Mouse (Mus musculus): Measurements from ENCODE around the gene Nae1. TPM values are rescaled to one million over a fixed set of nuclear protein-coding genes. Genes with fewer than 3 reads are reported as not detected.
A peak's percentile ranks its signal among the peaks of the same experiment; 100 is the strongest.
"Not testable (repeated sequence)": the region's sequence is repeated elsewhere in the genome, so short reads cannot be mapped to it uniquely, and the experiment has no call there.

Nae1 gene
- polyA plus RNA-seq (2015; fragmentation: Nextera tagmentation; extraction: Ambion mirVana), result 43.1 and 49.9 TPM in 2 replicates

- Histone ChIP-seq H3K27me3 (peaks cover 16% of the 10 kb centered on the region), H3K9me3 (replicated peaks) (no peaks in the 10 kb centered on the region), H3K4me3 (replicated peaks) (peak within 1 kb of the TSS; percentile 89), H3K27ac (peak within 1 kb of the TSS; percentile 70), H3K4me1 (replicated peaks) (peaks cover 33% of the 10 kb centered on the region), H3K36me3 (peaks cover 11% of the 10 kb centered on the region), H3K9ac (peak within 1 kb of the TSS; percentile 91), H3K4me2 (peak within 1 kb of the TSS; percentile 77)
- 1% methylated on average over 70 of the region's 70 CpGs for WGBS (ENCODE audit: insufficient replicate concordance)
- ATAC-seq (ENCODE audit: low read depth) (peak; percentile 96), DNase-seq (peak; percentile 89)
Measured at GRCm38 (mm10) chr8:104533971-104534778, at the start of gene Nae1, which contains the start of gene Car7. Gene Nae1, minus strand, starts transcription at chr8:104534637. Gene Car7, plus strand, starts transcription at chr8:104534689.

GRCm38 (mm10) chr8:104577606-104578005 is 43.2 kb upstream of the Nae1 start:
- not testable (repeated sequence) for H3K9me3 ChIP-seq (replicated peaks); H3K9ac ChIP-seq; H3K27ac ChIP-seq; H3K4me2 ChIP-seq; H3K4me3 ChIP-seq (replicated peaks); DNase-seq; H3K27me3 ChIP-seq; ATAC-seq (ENCODE audit: low read depth); H3K4me1 ChIP-seq (replicated peaks); H3K36me3 ChIP-seq
- 68% methylated on average over 17 of the region's 17 CpGs for WGBS (ENCODE audit: insufficient replicate concordance)

GRCm38 (mm10) chr8:104576820-104577219 is 42.4 kb upstream of the Nae1 start:
- peaks cover 2% of the 10 kb centered on the region; the same call in 1 of the 2 replicates for H3K27me3 ChIP-seq
- DNase-seq (no peak), ATAC-seq (ENCODE audit: low read depth) (no peak)
- H3K9ac ChIP-seq, result no peak overlapping the region
- no peaks in the 10 kb centered on the region for H3K9me3 ChIP-seq (replicated peaks)
- H3K36me3 ChIP-seq, result no peaks in the 10 kb centered on the region
- no peak overlapping the region for H3K4me2 ChIP-seq
- H3K4me1 ChIP-seq (replicated peaks), result no peaks in the 10 kb centered on the region
- no peak overlapping the region for H3K4me3 ChIP-seq (replicated peaks)
- H3K27ac ChIP-seq, result no peak overlapping the region
- WGBS (ENCODE audit: insufficient replicate concordance), result 69% methylated on average over 3 of the region's 3 CpGs

- Histone ChIP-seq H3K4me2 (peak overlapping the region; percentile 89), H3K9me3 (replicated peaks) (no peaks in the 10 kb centered on the region), H3K36me3 (no peaks in the 10 kb centered on the region), H3K27ac (no peak overlapping the region), H3K4me3 (replicated peaks) (peak overlapping the region; percentile 58), H3K9ac (peak overlapping the region; percentile 64), H3K4me1 (replicated peaks) (peaks cover 8% of the 10 kb centered on the region), H3K27me3 (peaks cover 2% of the 10 kb centered on the region; the same call in 1 of the 2 replicates)
- WGBS (ENCODE audit: insufficient replicate concordance), result 1% methylated on average over 26 of the region's 26 CpGs
- DNase-seq (peak; percentile 69), ATAC-seq (ENCODE audit: low read depth) (peak; percentile 70)
Measured at GRCm38 (mm10) chr8:104570436-104571343, 36.3 kb upstream of the Nae1 start.

- no peaks in the 10 kb centered on the region for H3K36me3 ChIP-seq
- H3K4me2 ChIP-seq, result no peak overlapping the region
- no peaks in the 10 kb centered on the region for H3K9me3 ChIP-seq (replicated peaks)
- no peak overlapping the region for H3K9ac ChIP-seq
- DNase-seq (no peak), ATAC-seq (ENCODE audit: low read depth) (no peak)
- H3K27ac ChIP-seq, result no peak overlapping the region
- H3K4me3 ChIP-seq (replicated peaks), result no peak overlapping the region
- peaks cover 2% of the 10 kb centered on the region; the same call in 1 of the 2 replicates for H3K27me3 ChIP-seq
- WGBS (ENCODE audit: insufficient replicate concordance), result 41% methylated on average over 1 of the region's 1 CpGs
- peaks cover 14% of the 10 kb centered on the region for H3K4me1 ChIP-seq (replicated peaks)
Measured at GRCm38 (mm10) chr8:104569559-104569958, 35.1 kb upstream of the Nae1 start.

GRCm38 (mm10) chr8:104565457-104565798 is 31.0 kb upstream of the Nae1 start:
- Histone ChIP-seq H3K4me3 (replicated peaks) (no peak overlapping the region), H3K9ac (no peak overlapping the region), H3K27ac (no peak overlapping the region), H3K27me3 (no peaks in the 10 kb centered on the region), H3K36me3 (no peaks in the 10 kb centered on the region), H3K9me3 (replicated peaks) (no peaks in the 10 kb centered on the region), H3K4me1 (replicated peaks) (peaks cover 9% of the 10 kb centered on the region), H3K4me2 (no peak overlapping the region)
- ATAC-seq (ENCODE audit: low read depth) (no peak; the same call in none of the 2 replicates), DNase-seq (no peak)
- WGBS (ENCODE audit: insufficient replicate concordance), result 72% methylated on average over 5 of the region's 5 CpGs

GRCm38 (mm10) chr8:104564633-104565456 is 30.4 kb upstream of the Nae1 start:
- H3K4me3 ChIP-seq (replicated peaks), result no peak overlapping the region
- peak; percentile 87 for ATAC-seq (ENCODE audit: low read depth)

GRCm38 (mm10) chr8:104560731-104561130 is 26.3 kb upstream of the Nae1 start:
- H3K27me3 ChIP-seq, result no peaks in the 10 kb centered on the region
- peaks cover 7% of the 10 kb centered on the region for H3K4me1 ChIP-seq (replicated peaks)
- H3K27ac ChIP-seq, result no peak overlapping the region
- H3K4me2 ChIP-seq, result no peak overlapping the region
- H3K9me3 ChIP-seq (replicated peaks), result no peaks in the 10 kb centered on the region
- no peaks in the 10 kb centered on the region for H3K36me3 ChIP-seq
- no peak overlapping the region for H3K9ac ChIP-seq
- ATAC-seq (ENCODE audit: low read depth), result no peak
- DNase-seq, result no peak
- H3K4me3 ChIP-seq (replicated peaks), result no peak overlapping the region

More at GRCm38 (mm10) chr8:104564633-104565456, 30.4 kb upstream of the Nae1 start:
- DNase-seq, result peak; percentile 74
- H3K9me3 ChIP-seq (replicated peaks), result no peaks in the 10 kb centered on the region
- peak overlapping the region; percentile 34; the same call in 1 of the 2 replicates for H3K4me2 ChIP-seq
- no peak overlapping the region for H3K9ac ChIP-seq
- H3K27me3 ChIP-seq, result no peaks in the 10 kb centered on the region
- H3K27ac ChIP-seq, result no peak overlapping the region
- H3K4me1 ChIP-seq (replicated peaks), result peaks cover 7% of the 10 kb centered on the region
- H3K36me3 ChIP-seq, result no peaks in the 10 kb centered on the region
- WGBS (ENCODE audit: insufficient replicate concordance), result 14% methylated on average over 22 of the region's 22 CpGs

- H3K9me3 ChIP-seq (replicated peaks), result no peaks in the 10 kb centered on the region
- H3K27me3 ChIP-seq, result peaks cover 11% of the 10 kb centered on the region; the same call in 1 of the 2 replicates
- H3K27ac ChIP-seq, result no peak overlapping the region
- no peak overlapping the region for H3K4me2 ChIP-seq
- no peaks in the 10 kb centered on the region for H3K36me3 ChIP-seq
- H3K4me3 ChIP-seq (replicated peaks), result no peak overlapping the region
- ATAC-seq (ENCODE audit: low read depth), result peak; percentile 62
- no peak for DNase-seq
- WGBS (ENCODE audit: insufficient replicate concordance), result 47% methylated on average over 7 of the region's 7 CpGs
- H3K9ac ChIP-seq, result no peak overlapping the region
- H3K4me1 ChIP-seq (replicated peaks), result no peaks in the 10 kb centered on the region
Measured at GRCm38 (mm10) chr8:104557226-104557625, 22.8 kb upstream of the Nae1 start.

GRCm38 (mm10) chr8:104555191-104555590 is 20.8 kb upstream of the Nae1 start:
- no peak overlapping the region for H3K9ac ChIP-seq
- H3K9me3 ChIP-seq (replicated peaks), result no peaks in the 10 kb centered on the region
- no peak for ATAC-seq (ENCODE audit: low read depth)
- no peaks in the 10 kb centered on the region for H3K4me1 ChIP-seq (replicated peaks)
- DNase-seq, result no peak
- H3K27ac ChIP-seq, result no peak overlapping the region
- 68% methylated on average over 4 of the region's 4 CpGs for WGBS (ENCODE audit: insufficient replicate concordance)
- no peak overlapping the region for H3K4me3 ChIP-seq (replicated peaks)
- peaks cover 11% of the 10 kb centered on the region; the same call in 1 of the 2 replicates for H3K27me3 ChIP-seq
- no peaks in the 10 kb centered on the region for H3K36me3 ChIP-seq
- H3K4me2 ChIP-seq, result no peak overlapping the region
